11 mouse cellular contexts compared by ENCODE assay signal in genomic region chr9:95120062-95120461, GRCm38 (mm10).
DNase-seq lines count a peak whose midpoint lies in the region; ATAC-seq and TF ChIP-seq lines count a peak whose summit lies in the region.
"Had no signal": no experiment of that assay in that cellular context is flagged by ENCODE, and none has a peak within 500 bp of the region (broad histone marks: within the 10 kb centered on the region; RNA-seq: fewer than 3 reads in every experiment).

No protein-coding gene starts in this region.

- 0 out of 2 replicates have a peak, but pooled peaks have one; percentile 14 for TF ChIP-seq CTCF in liver, postnatal 0 days (IDR thresholded peaks at IDR 0.05; ENCODE audit: low read depth)

- H3K36me3 ChIP-seq in liver, postnatal 0 days (replicated peaks; ENCODE audit: insufficient read depth, low read length): no peaks in the 10 kb centered on the region
- H3K36me3 ChIP-seq: embryonic facial prominence, embryonic 15.5 days; hindbrain, embryonic 13.5 days; limb, embryonic 15.5 days had no signal

- WGBS in liver, postnatal 0 days (ENCODE audit: insufficient replicate concordance): 16% methylated on average over 4 of the region's 4 CpGs

- ATAC-seq in liver, postnatal 0 days: peak; percentile 29; the same call in 1 of the 2 replicates

- peak; percentile 29 for DNase-seq in adrenal gland, postnatal 14 days
- DNase-seq in adrenal gland, adult 8-10 months: no peak
- DNase-seq in CD4-positive, CD25-positive, alpha-beta regulatory T cell, adult 2 months (ENCODE audit: low read depth, low spot score): peak; percentile 53
- peak; percentile 15 to 18 for DNase-seq in kidney, adult 8-10 months
- DNase-seq in liver, postnatal 0 days: peak; percentile 39
- no peak for DNase-seq in layer of hippocampus, adult 8-10 months (ENCODE audit: low spot score in 2 of 2)
- no peak for DNase-seq in gastrocnemius, postnatal 14 days
- no peak for DNase-seq in ovary, postnatal 10 days (ENCODE audit: low spot score)

- H3K9me3 ChIP-seq in liver, postnatal 0 days (ENCODE audit: low read length): no peaks in the 10 kb centered on the region
- H3K9me3 ChIP-seq: embryonic facial prominence, embryonic 15.5 days; hindbrain, embryonic 13.5 days; limb, embryonic 15.5 days had no signal

- no peak for TF ChIP-seq EP300 in liver, postnatal 0 days (IDR thresholded peaks at IDR 0.05; ENCODE audit: low read depth)

- H3K4me2 ChIP-seq in liver, postnatal 0 days (ENCODE audit: low read depth, low read length): no peak overlapping the region

- H3K27me3 ChIP-seq in liver, postnatal 0 days (ENCODE audit: insufficient read depth, low read length): no peaks in the 10 kb centered on the region
- H3K27me3 ChIP-seq: embryonic facial prominence, embryonic 15.5 days; hindbrain, embryonic 13.5 days had no signal

- intact Hi-C loops in gastrocnemius, postnatal 14 days (cut with DNase I; ENCODE audit: low total_unique reads): no loop called here

- no peaks in the 10 kb centered on the region for H3K4me1 ChIP-seq in liver, postnatal 0 days (ENCODE audit: insufficient read depth)

- no peak overlapping the region for H3K27ac ChIP-seq in liver, postnatal 0 days (ENCODE audit: low read depth)

- H3K9ac ChIP-seq in liver, postnatal 0 days (replicated peaks): no peak overlapping the region
- H3K9ac ChIP-seq: embryonic facial prominence, embryonic 15.5 days; limb, embryonic 15.5 days had no signal

- no peak overlapping the region for H3K4me3 ChIP-seq in liver, postnatal 0 days (ENCODE audit: low read depth, low read length)
- H3K4me3 ChIP-seq: embryonic facial prominence, embryonic 15.5 days; hindbrain, embryonic 13.5 days; limb, embryonic 15.5 days had no signal

Comparison
In these comparisons a context has a peak if more than half of its experiments do, and no peak if none do; other contexts are left out.
1. DNase-seq: peak in adrenal gland, postnatal 14 days (single experiment), CD4-positive, CD25-positive, alpha-beta regulatory T cell, adult 2 months (single experiment), kidney, adult 8-10 months (2 of 2) and liver, postnatal 0 days (single experiment); none in adrenal gland, adult 8-10 months (single experiment), layer of hippocampus, adult 8-10 months (0 of 2), gastrocnemius, postnatal 14 days (single experiment) and ovary, postnatal 10 days (single experiment).